Mouse (Mus musculus): ENCODE measurements around the gene Grin3b.

DNA sequence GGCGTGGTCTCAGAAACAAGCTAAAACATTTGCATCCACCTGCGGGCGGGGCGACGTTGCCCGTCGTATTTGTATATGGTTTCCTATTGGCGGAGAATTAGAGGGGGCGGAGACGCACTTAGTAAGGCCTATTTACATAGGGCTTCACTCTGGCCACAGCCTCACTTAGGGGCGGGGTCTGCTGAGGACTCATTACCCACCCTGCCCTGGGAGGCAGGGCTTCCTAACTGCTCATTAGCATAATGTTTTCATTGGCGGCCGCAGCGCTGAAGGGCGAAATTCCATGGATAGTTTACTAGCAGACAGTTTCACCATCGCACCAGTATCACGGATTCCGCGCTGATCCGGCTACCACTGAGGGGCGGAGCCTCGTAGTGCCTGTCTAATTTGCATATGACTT is 14.4 kb downstream of the Grin3b start:
- no peak for TF ChIP-seq CTCF (IDR thresholded peaks at IDR 0.05; ENCODE audit: low read depth, low read length)
- TF ChIP-seq POLR2A (IDR thresholded peaks at IDR 0.05; ENCODE audit: borderline replicate concordance, low read depth, low read length), result no peak
